Mouse (Mus musculus) left cerebral cortex, adult 11 months (tissue): ENCODE measurements around the gene Chtop.

Experiments
- DNase-seq: peaks from one replicate; pipeline ENCODE4 v3.0.0; 2022; ENCODE audit warnings: low spot score

Gene Chtop

DNA sequence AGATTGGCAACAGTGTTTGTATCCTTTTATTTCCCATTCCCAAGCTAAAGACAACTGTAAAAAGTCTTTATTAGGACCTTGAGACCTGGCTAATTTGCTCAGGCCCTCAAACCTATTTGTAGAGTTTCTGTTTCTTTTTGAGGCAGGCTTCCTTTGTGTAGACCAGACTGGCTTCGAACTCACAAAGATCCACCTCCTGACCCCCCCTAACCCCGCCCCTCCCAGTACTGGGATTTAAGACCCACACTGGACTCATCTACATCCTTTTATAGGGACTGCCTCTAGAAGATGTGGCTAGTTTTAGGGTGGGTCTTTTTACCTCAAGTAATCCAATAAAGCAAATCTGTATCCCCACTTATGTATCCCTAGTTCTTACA, 437 bp upstream of the Chtop start:
- no peak for DNase-seq

DNA sequence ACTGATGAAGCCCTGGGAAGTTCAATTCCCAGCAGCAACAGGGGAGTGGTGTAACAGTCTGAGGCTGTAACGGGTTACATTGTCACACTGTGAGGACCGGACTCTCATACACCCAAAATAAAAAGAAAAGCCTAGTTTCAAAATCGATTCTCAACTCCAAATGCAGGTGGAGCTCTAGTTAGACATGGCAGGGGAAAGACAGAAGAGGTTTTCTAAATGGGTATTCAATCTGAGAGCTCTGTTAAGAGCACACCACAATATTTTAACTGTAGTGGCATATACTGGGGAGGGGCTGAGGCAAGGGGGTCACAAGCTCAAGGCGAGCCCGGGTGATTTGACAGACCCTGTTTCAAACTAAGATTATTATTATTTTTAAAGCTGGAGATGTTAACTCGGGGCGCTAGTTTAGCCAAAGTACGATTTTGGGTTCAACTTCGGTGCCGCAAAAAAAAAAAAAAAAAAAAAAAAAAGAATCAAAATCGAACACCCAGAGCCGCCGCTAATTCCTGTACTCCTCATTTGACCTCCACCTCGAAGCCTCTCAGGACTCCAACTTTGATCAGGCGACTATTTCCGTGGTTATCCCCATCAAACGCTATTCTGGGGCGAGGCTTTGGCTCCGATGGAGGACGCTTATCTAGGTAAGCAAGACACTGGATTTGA, 880 bp downstream of the Chtop start:
- DNase-seq = no peak

DNA sequence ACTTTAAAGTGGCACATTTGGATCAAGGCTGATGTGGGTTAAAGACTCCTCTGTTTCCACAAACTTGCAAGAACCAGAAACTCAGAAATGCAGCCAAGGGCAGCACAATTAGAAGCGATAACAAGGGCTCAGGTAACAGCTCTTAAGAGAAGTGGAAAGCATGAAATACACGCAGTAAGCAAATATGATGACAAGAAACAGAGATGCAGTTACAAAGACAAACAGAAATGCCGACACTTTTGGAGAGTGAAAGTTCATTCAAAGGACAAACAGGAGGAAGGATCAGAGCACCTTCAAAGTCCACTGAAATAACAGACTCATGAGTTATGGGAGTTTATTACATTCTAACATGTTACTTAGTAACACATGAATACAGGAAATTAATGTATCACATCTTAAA, 2.9 kb downstream of the Chtop start:
- DNase-seq = no peak

GRCm38 (mm10) chr3:90505216-90505615, 4.1 kb downstream of the Chtop start:
- no peak for DNase-seq

GRCm38 (mm10) chr3:90503444-90503843, 5.9 kb downstream of the Chtop start:
- DNase-seq = no peak

- DNase-seq = no peak
These were observed 11.7 kb downstream of the Chtop start for GRCm38 (mm10) chr3:90497597-90497996.

DNA sequence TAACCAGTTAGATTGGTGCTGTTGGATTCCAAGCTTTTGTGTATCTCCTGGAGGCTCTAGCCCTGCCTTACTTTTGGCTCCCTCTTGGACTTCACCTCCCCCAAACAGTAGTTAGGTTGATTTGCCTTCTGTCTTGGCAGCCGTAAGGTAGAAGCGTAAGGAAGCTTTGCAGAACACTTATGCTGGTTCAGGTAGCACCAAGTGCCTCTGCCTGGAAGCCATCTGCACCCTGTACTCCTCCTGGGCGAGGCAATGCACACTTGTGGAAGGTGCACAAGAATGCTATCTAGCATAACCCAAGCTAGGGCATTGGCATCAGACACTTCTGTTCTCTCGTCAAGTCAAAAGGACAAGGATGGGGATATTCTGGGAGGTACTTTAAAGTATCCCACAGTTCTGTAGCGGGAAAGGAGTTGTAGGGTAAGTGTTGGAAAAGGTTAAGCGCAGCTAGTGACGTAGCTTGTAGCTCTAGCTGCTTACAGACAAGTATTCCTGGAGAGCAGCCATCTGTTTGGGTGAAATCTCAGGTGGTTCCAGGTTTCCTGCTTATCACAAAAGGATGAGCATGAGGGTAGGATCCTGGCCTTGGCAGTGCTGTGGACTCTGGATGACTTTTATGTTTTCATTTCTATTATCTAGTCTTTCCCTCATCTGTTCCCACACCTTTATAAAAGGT, 13.3 kb downstream of the Chtop start:
- DNase-seq = no peak

DNA sequence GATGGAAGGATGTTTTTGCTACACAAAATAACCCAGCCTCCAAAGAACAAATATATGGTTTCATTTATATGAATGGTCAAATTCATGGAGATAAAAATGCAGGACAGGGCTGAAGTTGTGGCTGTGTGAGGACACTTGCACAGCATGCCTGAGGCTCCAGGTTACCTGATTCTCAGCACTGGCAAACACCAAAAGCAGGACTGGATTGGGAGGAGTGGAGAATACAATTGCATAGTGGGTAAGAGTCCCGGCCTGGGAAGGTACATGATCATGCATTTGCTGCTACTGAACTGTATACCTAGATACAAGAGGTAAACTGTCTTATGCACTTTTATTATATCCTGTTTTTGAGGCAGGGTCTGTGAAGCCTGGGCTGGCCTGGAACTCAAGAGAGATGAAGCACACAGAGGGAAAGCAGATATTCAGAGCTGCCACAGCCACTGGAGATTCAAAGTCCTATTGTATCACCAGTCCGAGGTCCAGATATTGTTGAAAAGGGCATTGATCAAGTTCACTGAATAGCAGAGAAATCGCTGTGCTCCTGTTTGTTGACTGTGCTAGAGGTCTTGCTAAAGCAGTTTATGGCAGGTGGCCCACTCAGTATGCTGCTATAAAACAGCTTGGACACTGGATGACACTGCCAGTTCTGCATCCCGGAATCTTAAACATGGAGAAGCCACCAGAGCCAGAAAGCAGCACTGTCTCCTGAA, 15.3 kb downstream of the Chtop start:
- DNase-seq = no peak

GRCm38 (mm10) chr3:90491350-90491749, 17.9 kb downstream of the Chtop start:
- no peak for DNase-seq

DNA sequence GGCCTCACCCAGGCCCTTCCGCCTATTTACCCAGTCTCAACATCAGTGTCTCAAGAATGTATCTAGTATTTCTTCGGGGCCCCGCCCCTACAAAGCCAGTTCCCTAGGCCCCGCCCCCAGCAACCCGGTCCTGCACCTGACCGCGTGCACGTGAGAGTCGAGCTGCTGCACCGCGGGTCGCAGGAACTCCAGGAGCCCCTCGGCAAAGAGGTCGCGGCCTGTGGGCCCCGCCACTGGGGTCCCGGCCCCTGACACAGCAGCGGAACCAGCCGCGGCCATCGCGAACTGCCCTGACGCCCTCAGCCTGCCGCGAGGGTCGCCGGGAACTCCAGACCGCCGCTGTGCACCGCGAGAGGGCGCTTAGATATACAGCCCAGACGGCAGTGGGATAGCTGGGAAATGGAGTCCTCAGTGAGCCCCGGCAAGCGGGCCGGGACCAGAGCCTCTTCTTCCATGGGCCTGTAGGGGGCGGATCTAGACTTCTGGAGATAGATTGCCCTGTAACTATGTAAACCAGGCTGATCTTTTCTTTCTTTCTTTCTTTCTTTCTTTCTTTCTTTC, 18.5 kb downstream of the Chtop start, which contains the start of gene Snapin:
Gene Snapin, minus strand, starts transcription at position 338 of the 561 bp plus-strand sequence.
- DNase-seq = peak; percentile 93

DNA sequence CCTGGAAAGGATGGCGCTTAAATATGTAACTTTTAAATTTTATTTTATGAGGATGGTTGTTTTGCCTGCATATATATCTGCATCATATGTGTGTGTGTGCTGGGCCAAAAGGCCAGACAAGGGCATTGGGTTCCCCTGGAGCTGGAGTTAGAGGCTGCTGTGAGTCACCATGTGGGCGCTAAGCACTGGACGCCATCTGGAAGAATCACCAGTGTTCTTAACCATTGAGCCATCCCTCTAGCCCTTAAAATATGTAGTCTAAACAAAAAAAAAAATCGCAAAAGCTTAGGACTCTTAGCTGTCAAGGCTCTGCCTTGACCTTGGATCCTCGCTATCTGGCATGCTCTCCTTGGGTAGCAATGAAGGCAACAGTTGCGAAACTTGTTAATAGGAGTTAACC, 20.7 kb downstream of the Chtop start:
- DNase-seq = no peak

- no peak for DNase-seq
These were observed 22.3 kb downstream of the Chtop start for GRCm38 (mm10) chr3:90486998-90487397.

DNA sequence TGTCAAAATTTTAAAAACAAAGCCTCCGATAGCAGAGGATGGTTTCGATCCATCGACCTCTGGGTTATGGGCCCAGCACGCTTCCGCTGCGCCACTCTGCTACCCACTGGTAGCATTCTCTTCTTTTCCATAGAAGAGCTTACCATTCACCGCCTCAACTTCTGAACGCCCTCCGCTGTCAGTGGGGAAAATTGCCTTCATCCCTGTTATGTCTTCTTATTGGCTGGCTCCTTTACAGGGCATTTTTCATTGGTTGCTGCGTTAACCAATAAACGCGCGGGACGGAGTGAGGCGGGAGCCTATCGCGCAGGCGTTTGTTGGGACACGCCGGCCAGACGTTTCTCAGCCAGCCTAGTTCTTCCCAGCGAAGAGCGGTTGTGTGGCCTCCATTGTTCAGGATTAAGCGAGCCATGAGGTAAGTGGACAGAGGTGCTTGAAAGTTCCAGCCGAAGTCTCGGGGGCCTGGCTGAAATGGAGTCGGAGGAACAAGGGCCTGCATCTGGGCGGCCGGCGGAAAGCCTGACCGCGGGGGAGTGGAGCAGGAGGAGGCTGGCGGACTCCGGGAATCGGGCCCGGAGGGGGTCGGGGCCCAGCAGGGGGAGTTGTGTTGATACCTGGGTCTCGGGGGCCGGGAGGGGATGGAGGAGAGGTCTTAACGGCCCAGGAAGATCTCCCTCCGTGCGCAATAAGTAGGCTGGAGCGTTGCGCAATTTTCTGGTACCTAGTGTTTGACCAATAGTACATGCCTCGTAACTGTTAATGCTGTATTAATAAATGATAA, 33.3 kb downstream of the Chtop start, which contains the start of gene Ilf2:
Gene Ilf2, plus strand, starts transcription at position 296 of the 781 bp plus-strand sequence.
- DNase-seq = peak; percentile 96

GRCm38 (mm10) chr3:90475151-90475830, 34.0 kb downstream of the Chtop start:
- no peak for DNase-seq

DNA sequence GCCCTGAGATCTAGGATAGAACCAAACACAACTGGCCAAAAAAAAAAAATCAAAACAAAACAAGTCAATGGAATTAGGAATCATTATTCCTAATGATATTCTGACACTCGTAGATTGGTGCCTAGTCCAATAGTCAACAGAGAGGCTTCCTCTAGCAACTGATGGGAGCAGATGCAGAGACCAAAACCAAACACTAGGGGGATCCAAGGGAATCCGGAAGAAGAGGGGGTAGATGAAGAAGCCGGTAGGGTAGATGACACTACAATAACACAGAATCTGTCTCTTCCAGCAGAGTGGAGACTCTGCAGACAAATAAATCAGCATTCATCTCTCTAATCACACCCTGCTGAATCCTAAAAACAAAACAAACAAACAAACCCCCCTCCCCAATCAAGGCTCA, 37.1 kb downstream of the Chtop start:
- no peak for DNase-seq

GRCm38 (mm10) chr3:90467618-90468300, 41.5 kb downstream of the Chtop start:
- DNase-seq = no peak

GRCm38 (mm10) chr3:90466311-90466766, 43.0 kb downstream of the Chtop start:
- no peak for DNase-seq

- no peak for DNase-seq
These were observed 43.5 kb downstream of the Chtop start, which contains the start of gene Npr1 for GRCm38 (mm10) chr3:90465686-90466310. Npr1 (minus strand) TSS chr3:90465866.

- DNase-seq = no peak
These were observed 44.1 kb downstream of the Chtop start for GRCm38 (mm10) chr3:90465081-90465685.
